Mouse (Mus musculus) heart, embryonic 15.5 days (tissue): ENCODE data around the gene Abcd3. TPM values are rescaled to one million over a fixed set of nuclear protein-coding genes. Genes with fewer than 3 reads are reported as not detected.

ENCODE experiments used
- ATAC-seq: fragments of 200-750 bp; cut with Nextera tagmentation; replicated peaks from 2 replicates; pipeline ENCODE4 v1.8.0; 2017; ENCODE audit warnings: low read depth, moderate TSS enrichment; ENCODE audit not compliant: insufficient number of reproducible peaks, insufficient read depth, low FRiP score
- H3K27ac ChIP-seq: fragments of 300-500 bp; sonication (generic); 2 replicates; pipeline ENCODE4 v1.5.1; 2015; ENCODE audit warnings: mild to moderate bottlenecking, inconsistent platforms
- H3K27me3 ChIP-seq: fragments of 300-500 bp; sonication (generic); 2 replicates; pipeline ENCODE4 v1.6.1; 2015; ENCODE audit warnings: inconsistent platforms
- H3K36me3 ChIP-seq: fragments of 300-500 bp; sonication (generic); 2 replicates; pipeline ENCODE4 v1.6.1; 2015; ENCODE audit warnings: mild to moderate bottlenecking, inconsistent platforms
- H3K4me1 ChIP-seq: fragments of 300-500 bp; sonication (generic); replicated peaks from 2 replicates; pipeline ENCODE4 v1.6.1; 2015; ENCODE audit warnings: inconsistent platforms
- H3K4me2 ChIP-seq: fragments of 300-500 bp; sonication (generic); 2 replicates; pipeline ENCODE4 v1.6.1; 2015; ENCODE audit warnings: inconsistent platforms, mild to moderate bottlenecking, moderate library complexity
- H3K4me3 ChIP-seq: fragments of 300-500 bp; sonication (generic); 2 replicates; pipeline ENCODE4 v1.5.1; 2015; ENCODE audit warnings: mild to moderate bottlenecking, inconsistent platforms
- H3K9ac ChIP-seq: fragments of 300-500 bp; sonication (generic); 2 replicates; pipeline ENCODE4 v1.6.1; 2015; ENCODE audit warnings: mild to moderate bottlenecking, inconsistent platforms
- H3K9me3 ChIP-seq: fragments of 300-500 bp; sonication (generic); replicated peaks from 2 replicates; pipeline ENCODE4 v1.6.1; 2016; ENCODE audit warnings: inconsistent platforms
- WGBS: fragments of 180-500 bp; shearing (Covaris S2); methylation state at CpG from one replicate; pipeline ENCODE4 v1.1.7; 2015; ENCODE audit warnings: mixed read lengths; 5-methylcytosine and 5-hydroxymethylcytosine counted together
- polyA plus RNA-seq: library from polyadenylated mRNA; unstranded; fragments of >200 nt; fragmentation: Nextera tagmentation; extraction: Ambion mirVana; gene quantifications from 2 replicates; pipeline ENCODE4 v1.2.1, GENCODE M21; 2015

Gene Abcd3
- polyA plus RNA-seq, 1 experiment from 2014 or later = 40.9 TPM

GRCm38 (mm10) chr3:121842306-121842860 is 27.3 kb upstream of the Abcd3 start:
- H3K4me1 ChIP-seq = no peaks in the 10 kb centered on the region
- no peaks in the 10 kb centered on the region for H3K27me3 ChIP-seq
- no peaks in the 10 kb centered on the region for H3K9me3 ChIP-seq
- WGBS = 61% methylated on average over 7 of the region's 7 CpGs
- H3K4me3 ChIP-seq = no peak overlapping the region
- no peaks in the 10 kb centered on the region for H3K36me3 ChIP-seq
- no peak overlapping the region for H3K9ac ChIP-seq
- no peak overlapping the region for H3K4me2 ChIP-seq
- ATAC-seq = no peak
- H3K27ac ChIP-seq = no peak overlapping the region

- Histone ChIP-seq H3K36me3 (no peaks in the 10 kb centered on the region), H3K9me3 (no peaks in the 10 kb centered on the region), H3K4me1 (no peaks in the 10 kb centered on the region), H3K4me3 (no peak overlapping the region), H3K27ac (no peak overlapping the region), H3K4me2 (no peak overlapping the region), H3K9ac (no peak overlapping the region), H3K27me3 (no peaks in the 10 kb centered on the region)
- no peak for ATAC-seq
- WGBS = 63% methylated on average over 9 of the region's 9 CpGs
These were observed 26.4 kb upstream of the Abcd3 start for GRCm38 (mm10) chr3:121841412-121842014.

- Histone ChIP-seq H3K27ac (no peak overlapping the region), H3K9ac (no peak overlapping the region), H3K36me3 (no peaks in the 10 kb centered on the region), H3K4me3 (no peak overlapping the region), H3K4me2 (no peak overlapping the region), H3K9me3 (no peaks in the 10 kb centered on the region), H3K4me1 (no peaks in the 10 kb centered on the region), H3K27me3 (no peaks in the 10 kb centered on the region)
- no peak for ATAC-seq
- 73% methylated on average over 8 of the region's 8 CpGs for WGBS
These were observed 25.2 kb upstream of the Abcd3 start for GRCm38 (mm10) chr3:121840351-121840750.

- H3K4me3 ChIP-seq = no peak overlapping the region
- no peaks in the 10 kb centered on the region for H3K9me3 ChIP-seq
- H3K9ac ChIP-seq = no peak overlapping the region
- no peaks in the 10 kb centered on the region; the same call in 1 of the 2 replicates for H3K27me3 ChIP-seq
- no peaks in the 10 kb centered on the region for H3K36me3 ChIP-seq
- no peak overlapping the region for H3K27ac ChIP-seq
- no peak overlapping the region for H3K4me2 ChIP-seq
- ATAC-seq = no peak
- 82% methylated on average over 2 of the region's 2 CpGs for WGBS
- H3K4me1 ChIP-seq = no peaks in the 10 kb centered on the region
These were observed 19.6 kb upstream of the Abcd3 start for GRCm38 (mm10) chr3:121834732-121835131.

- ATAC-seq = no peak
- Histone ChIP-seq H3K27ac (no peak overlapping the region), H3K4me1 (no peaks in the 10 kb centered on the region), H3K27me3 (no peaks in the 10 kb centered on the region; the same call in 1 of the 2 replicates), H3K4me3 (no peak overlapping the region), H3K36me3 (no peaks in the 10 kb centered on the region), H3K4me2 (no peak overlapping the region), H3K9me3 (no peaks in the 10 kb centered on the region), H3K9ac (no peak overlapping the region)
- WGBS = 76% methylated on average over 4 of the region's 4 CpGs
These were observed 19.1 kb upstream of the Abcd3 start for GRCm38 (mm10) chr3:121834250-121834649.

- Histone ChIP-seq H3K4me3 (no peak overlapping the region), H3K4me1 (no peaks in the 10 kb centered on the region), H3K9me3 (no peaks in the 10 kb centered on the region), H3K36me3 (no peaks in the 10 kb centered on the region), H3K9ac (no peak overlapping the region), H3K27me3 (no peaks in the 10 kb centered on the region), H3K27ac (no peak overlapping the region), H3K4me2 (no peak overlapping the region)
- 50% methylated on average over 1 of the region's 1 CpGs for WGBS
- ATAC-seq = no peak
These were observed 10.0 kb upstream of the Abcd3 start for GRCm38 (mm10) chr3:121825092-121825491.

GRCm38 (mm10) chr3:121824319-121824718 is 9.2 kb upstream of the Abcd3 start:
- Histone ChIP-seq H3K4me3 (no peak overlapping the region), H3K27ac (no peak overlapping the region), H3K4me2 (no peak overlapping the region), H3K9me3 (no peaks in the 10 kb centered on the region), H3K9ac (no peak overlapping the region), H3K27me3 (no peaks in the 10 kb centered on the region), H3K4me1 (no peaks in the 10 kb centered on the region), H3K36me3 (no peaks in the 10 kb centered on the region)
- no peak for ATAC-seq
- WGBS = 87% methylated on average over 1 of the region's 1 CpGs

- Histone ChIP-seq H3K4me3 (no peak overlapping the region), H3K9ac (no peak overlapping the region), H3K4me2 (no peak overlapping the region), H3K27ac (no peak overlapping the region), H3K27me3 (no peaks in the 10 kb centered on the region), H3K4me1 (no peaks in the 10 kb centered on the region), H3K9me3 (no peaks in the 10 kb centered on the region), H3K36me3 (no peaks in the 10 kb centered on the region)
- 80% methylated on average over 5 of the region's 5 CpGs for WGBS
- no peak for ATAC-seq
These were observed 7.5 kb upstream of the Abcd3 start for GRCm38 (mm10) chr3:121822643-121823042.

- no peaks in the 10 kb centered on the region for H3K4me1 ChIP-seq
- H3K9me3 ChIP-seq = no peaks in the 10 kb centered on the region
- H3K4me3 ChIP-seq = no peak overlapping the region
- H3K27ac ChIP-seq = no peak overlapping the region
- no peaks in the 10 kb centered on the region for H3K36me3 ChIP-seq
- H3K4me2 ChIP-seq = no peak overlapping the region
- ATAC-seq = no peak
- whole genome bisulfite sequencing = 74% methylated on average over 8 of the region's 8 CpGs
- no peaks in the 10 kb centered on the region for H3K27me3 ChIP-seq
- H3K9ac ChIP-seq = no peak overlapping the region
These were observed 6.5 kb upstream of the Abcd3 start for GRCm38 (mm10) chr3:121821559-121822143.

GRCm38 (mm10) chr3:121819693-121820200 is 4.6 kb upstream of the Abcd3 start:
- H3K36me3 ChIP-seq = no peaks in the 10 kb centered on the region
- no peak overlapping the region for H3K9ac ChIP-seq
- WGBS = 74% methylated on average over 3 of the region's 3 CpGs
- no peaks in the 10 kb centered on the region for H3K27me3 ChIP-seq
- no peaks in the 10 kb centered on the region for H3K9me3 ChIP-seq
- H3K4me2 ChIP-seq = no peak overlapping the region
- no peaks in the 10 kb centered on the region for H3K4me1 ChIP-seq
- ATAC-seq = no peak
- no peak overlapping the region for H3K27ac ChIP-seq
- H3K4me3 ChIP-seq = no peak overlapping the region

- WGBS = 73% methylated on average over 10 of the region's 10 CpGs
- Histone ChIP-seq H3K9me3 (no peaks in the 10 kb centered on the region), H3K27ac (no peak overlapping the region), H3K4me2 (no peak overlapping the region), H3K9ac (no peak overlapping the region), H3K36me3 (no peaks in the 10 kb centered on the region), H3K27me3 (no peaks in the 10 kb centered on the region), H3K4me3 (no peak overlapping the region), H3K4me1 (peaks cover 2% of the 10 kb centered on the region)
- no peak for ATAC-seq
These were observed 3.8 kb upstream of the Abcd3 start for GRCm38 (mm10) chr3:121818736-121819396.
